23 mouse cellular contexts compared by ENCODE assay signal in the genomic region with DNA sequence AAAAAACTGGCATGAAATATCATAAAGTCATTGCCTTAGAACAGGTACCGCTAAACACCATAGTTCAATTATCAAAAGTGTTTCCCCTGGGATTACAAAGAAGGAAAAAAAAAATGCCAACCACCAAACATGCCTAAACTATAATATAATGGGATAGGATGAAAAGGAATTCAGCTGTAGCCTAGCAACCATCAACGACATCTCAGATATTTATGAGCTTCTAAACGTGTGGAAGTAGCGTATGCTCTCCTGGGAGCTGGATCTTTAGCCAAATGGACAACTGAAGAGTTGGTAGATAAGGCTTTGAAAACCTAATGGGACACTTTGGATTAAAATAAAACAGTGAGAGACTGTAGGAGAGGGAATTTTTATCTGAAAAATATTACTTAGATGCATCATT.
DNase-seq lines count a peak whose midpoint lies in the region; ATAC-seq and TF ChIP-seq lines count a peak whose summit lies in the region.
"Had no signal": no experiment of that assay in that cellular context is flagged by ENCODE, and none has a peak within 500 bp of the region (broad histone marks: within the 10 kb centered on the region; RNA-seq: fewer than 3 reads in every experiment).

No protein-coding gene starts in this region.

- TF ChIP-seq POLR2A in brain, embryonic 14.5 days (IDR thresholded peaks at IDR 0.05; ENCODE audit: borderline replicate concordance, extremely low read depth, insufficient read depth, insufficient read length, poor library complexity, severe bottlenecking), result no peak

- H3K36me3 ChIP-seq in forebrain, postnatal 0 days (ENCODE audit: insufficient read depth), result no peaks in the 10 kb centered on the region
- no peaks in the 10 kb centered on the region for H3K36me3 ChIP-seq in forebrain, embryonic 13.5 days (ENCODE audit: poor library complexity, severe bottlenecking)
- no peaks in the 10 kb centered on the region for H3K36me3 ChIP-seq in midbrain, embryonic 14.5 days (ENCODE audit: control insufficient read depth, insufficient read depth, low read length)
- no peaks in the 10 kb centered on the region for H3K36me3 ChIP-seq in midbrain, embryonic 10.5 days
- H3K36me3 ChIP-seq: embryonic facial prominence, embryonic 13.5 days; forebrain, embryonic 12.5 days; heart, embryonic 15.5 days; hindbrain, embryonic 15.5 days had no signal

- no peak for TF ChIP-seq CTCF in forebrain, postnatal 0 days (IDR thresholded peaks at IDR 0.05; ENCODE audit: low read depth)
- TF ChIP-seq CTCF in brain, embryonic 14.5 days (IDR thresholded peaks at IDR 0.05; ENCODE audit: borderline replicate concordance, extremely low read depth, insufficient read depth, insufficient read length), result no peak

- H3K4me3 ChIP-seq in forebrain, postnatal 0 days (ENCODE audit: low read depth, low read length), result no peak overlapping the region
- no peak overlapping the region for H3K4me3 ChIP-seq in forebrain, embryonic 13.5 days
- no peak overlapping the region for H3K4me3 ChIP-seq in midbrain, embryonic 14.5 days (replicated peaks; ENCODE audit: low read depth, low read length)
- H3K4me3 ChIP-seq in midbrain, embryonic 10.5 days, result no peak overlapping the region
- H3K4me3 ChIP-seq: embryonic facial prominence, embryonic 13.5 days; forebrain, embryonic 12.5 days; heart, adult 2 months; heart, embryonic 15.5 days; hindbrain, embryonic 15.5 days had no signal

- H3K4me1 ChIP-seq in forebrain, postnatal 0 days (ENCODE audit: insufficient read depth), result no peaks in the 10 kb centered on the region
- no peaks in the 10 kb centered on the region for H3K4me1 ChIP-seq in forebrain, embryonic 13.5 days
- H3K4me1 ChIP-seq in midbrain, embryonic 14.5 days (ENCODE audit: control insufficient read depth, insufficient read depth, low read length), result no peaks in the 10 kb centered on the region
- peaks cover 7% of the 10 kb centered on the region for H3K4me1 ChIP-seq in midbrain, embryonic 10.5 days
- H3K4me1 ChIP-seq: embryonic facial prominence, embryonic 13.5 days; forebrain, embryonic 12.5 days; heart, embryonic 15.5 days; hindbrain, embryonic 15.5 days had no signal

- ATAC-seq in forebrain, postnatal 0 days, result no peak
- ATAC-seq in forebrain, embryonic 13.5 days, result no peak
- ATAC-seq in midbrain, embryonic 14.5 days (ENCODE audit: low FRiP score, low TSS enrichment), result no peak
- ATAC-seq in cerebellum, adult (ENCODE audit: insufficient number of reproducible peaks, low FRiP score, low TSS enrichment), result no peak

- H3K9ac ChIP-seq in forebrain, postnatal 0 days, result no peak overlapping the region
- no peak overlapping the region for H3K9ac ChIP-seq in forebrain, embryonic 13.5 days
- H3K9ac ChIP-seq in midbrain, embryonic 14.5 days (replicated peaks; ENCODE audit: low read length), result no peak overlapping the region
- H3K9ac ChIP-seq: embryonic facial prominence, embryonic 13.5 days; forebrain, embryonic 12.5 days; heart, embryonic 15.5 days; hindbrain, embryonic 15.5 days had no signal

- DNase-seq in forebrain, postnatal 0 days, result peak; percentile 3
- peak; percentile 58 for DNase-seq in midbrain, embryonic 14.5 days
- no peak for DNase-seq in midbrain, embryonic 10.5 days (ENCODE audit: low spot score)
- DNase-seq in brain, embryonic 14.5 days (ENCODE audit: low read depth), result peak; percentile 59
- peak; percentile 31 for DNase-seq in mesoderm, embryonic 11.5 days (ENCODE audit: low read depth, low spot score)
- no peak for DNase-seq in right cerebral cortex, postnatal 25 days
- DNase-seq: adrenal gland, adult 8-10 months; adrenal gland, postnatal 36 days; cerebellum, adult 18-20 months; cerebellum, adult 9-11 months; cerebellum, postnatal 36 days; gastrocnemius, postnatal 10 days; heart, adult 2 months; heart, postnatal 14 days; kidney, adult 11 months had no signal

- no peaks in the 10 kb centered on the region for H3K27me3 ChIP-seq in forebrain, postnatal 0 days (ENCODE audit: insufficient read depth, low read length)
- H3K27me3 ChIP-seq in forebrain, embryonic 13.5 days, result no peaks in the 10 kb centered on the region
- H3K27me3 ChIP-seq in midbrain, embryonic 14.5 days (ENCODE audit: control insufficient read depth, insufficient read depth, low read length), result no peaks in the 10 kb centered on the region
- no peaks in the 10 kb centered on the region for H3K27me3 ChIP-seq in midbrain, embryonic 10.5 days (ENCODE audit: low read depth, poor library complexity, severe bottlenecking)
- H3K27me3 ChIP-seq: CH12.LX; embryonic facial prominence, embryonic 13.5 days; forebrain, embryonic 12.5 days; heart, embryonic 15.5 days; hindbrain, embryonic 15.5 days had no signal

- no peak overlapping the region for H3K27ac ChIP-seq in forebrain, postnatal 0 days (ENCODE audit: low read depth, low read length)
- no peak overlapping the region for H3K27ac ChIP-seq in forebrain, embryonic 13.5 days
- H3K27ac ChIP-seq in midbrain, embryonic 14.5 days (replicated peaks; ENCODE audit: low read depth, low read length), result no peak overlapping the region
- no peak overlapping the region for H3K27ac ChIP-seq in midbrain, embryonic 10.5 days (replicated peaks)
- H3K27ac ChIP-seq: embryonic facial prominence, embryonic 13.5 days; forebrain, embryonic 12.5 days; heart, adult 2 months; heart, embryonic 15.5 days; hindbrain, embryonic 15.5 days had no signal

- WGBS in forebrain, postnatal 0 days, result 23% methylated on average over 4 of the region's 4 CpGs
- WGBS in forebrain, embryonic 13.5 days, result 29% methylated on average over 4 of the region's 4 CpGs
- 7% methylated on average over 4 of the region's 4 CpGs for WGBS in midbrain, embryonic 14.5 days
- WGBS in midbrain, embryonic 10.5 days, result 50% methylated on average over 4 of the region's 4 CpGs

- H3K9me3 ChIP-seq in forebrain, postnatal 0 days (ENCODE audit: low read length), result no peaks in the 10 kb centered on the region
- H3K9me3 ChIP-seq in forebrain, embryonic 13.5 days (replicated peaks), result no peaks in the 10 kb centered on the region
- H3K9me3 ChIP-seq in midbrain, embryonic 14.5 days (ENCODE audit: control insufficient read depth, low read length), result no peaks in the 10 kb centered on the region
- no peaks in the 10 kb centered on the region for H3K9me3 ChIP-seq in midbrain, embryonic 10.5 days (replicated peaks)
- H3K9me3 ChIP-seq: embryonic facial prominence, embryonic 13.5 days; forebrain, embryonic 12.5 days; heart, embryonic 15.5 days; hindbrain, embryonic 15.5 days had no signal

- H3K4me2 ChIP-seq in forebrain, postnatal 0 days (ENCODE audit: low read depth), result no peak overlapping the region
- no peak overlapping the region for H3K4me2 ChIP-seq in forebrain, embryonic 13.5 days
- no peak overlapping the region for H3K4me2 ChIP-seq in midbrain, embryonic 14.5 days (ENCODE audit: low read length)
- H3K4me2 ChIP-seq: embryonic facial prominence, embryonic 13.5 days; forebrain, embryonic 12.5 days; heart, embryonic 11.5 days; heart, embryonic 15.5 days; hindbrain, embryonic 15.5 days had no signal

Comparison
In these comparisons a context has a peak if more than half of its experiments do, and no peak if none do; other contexts are left out.
1. DNase-seq: peak in forebrain, postnatal 0 days (single experiment), midbrain, embryonic 14.5 days (single experiment), brain, embryonic 14.5 days (single experiment) and mesoderm, embryonic 11.5 days (single experiment); none in midbrain, embryonic 10.5 days (single experiment) and right cerebral cortex, postnatal 25 days (single experiment).